Mouse (Mus musculus) embryo, embryonic 9.5 days (tissue): ENCODE data around the gene Ptpn5.

Experiments
- DNase-seq: peaks from one replicate; pipeline ENCODE4 v3.0.0-alpha.2; 2017; ENCODE audit errors: extremely low spot score

Gene Ptpn5

DNA sequence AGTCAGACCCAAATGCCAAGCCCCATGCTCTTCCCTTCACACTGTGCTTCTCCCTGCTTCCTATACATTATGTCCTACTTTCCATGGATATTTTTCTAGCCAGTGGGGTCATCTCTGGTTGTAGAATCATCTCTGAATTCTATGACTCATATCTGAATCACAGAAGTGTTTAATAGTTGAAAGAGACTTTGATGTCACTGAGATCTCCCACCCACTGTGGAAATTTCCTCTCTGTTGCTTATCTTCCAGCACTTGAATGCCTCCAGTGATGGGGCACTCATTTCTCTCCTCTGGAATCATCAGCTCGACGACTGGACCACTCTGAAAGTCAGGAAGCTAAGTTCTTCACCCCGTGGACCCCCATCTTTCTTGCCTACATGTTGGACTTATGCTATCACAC is 22.4 kb downstream of the Ptpn5 start:
- no peak for DNase-seq

DNA sequence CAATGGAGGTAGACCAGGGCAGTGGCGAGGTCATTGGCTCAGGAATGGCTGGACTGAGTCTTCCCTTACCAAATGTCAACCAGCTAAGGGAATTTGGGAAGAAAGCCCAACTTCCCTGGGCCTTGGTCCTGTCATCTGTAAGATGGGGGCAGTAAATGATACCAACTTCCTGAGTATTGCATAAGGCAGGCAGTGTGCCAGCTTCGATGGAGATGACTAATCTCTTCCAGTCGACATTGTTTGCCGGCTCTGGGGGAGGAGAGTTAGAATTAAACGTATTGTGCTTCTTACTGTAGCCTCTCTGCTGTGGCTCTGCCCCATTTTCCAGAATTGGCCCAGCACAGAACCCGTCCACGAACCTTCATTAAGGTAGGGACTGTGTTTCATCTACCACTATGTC is 23.0 kb downstream of the Ptpn5 start:
- DNase-seq, result no peak

DNA sequence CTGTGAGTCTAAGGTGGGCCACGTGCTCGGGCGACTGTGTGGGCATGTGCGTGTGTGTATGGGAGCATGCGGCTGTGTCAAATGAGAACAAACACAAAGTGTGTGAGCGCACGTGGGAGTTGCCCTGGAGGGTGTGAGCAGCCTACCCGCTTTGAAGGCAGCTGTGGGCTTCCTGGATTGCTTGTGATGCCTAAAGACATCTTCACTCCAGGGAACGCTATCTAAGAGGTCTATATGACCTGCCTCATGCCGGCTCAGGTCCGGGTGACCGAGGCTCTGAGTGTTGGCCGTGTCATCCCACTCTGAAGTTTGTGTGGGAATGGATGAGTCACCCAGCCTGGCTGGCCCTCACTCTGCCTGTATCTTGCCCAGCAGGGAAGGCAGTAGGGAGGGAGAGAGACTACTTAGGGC is 24.7 kb downstream of the Ptpn5 start:
- no peak for DNase-seq

GRCm38 (mm10) chr7:47106949-47107348 is 26.5 kb downstream of the Ptpn5 start:
- DNase-seq, result no peak

- DNase-seq, result no peak
These were observed 29.6 kb downstream of the Ptpn5 start for GRCm38 (mm10) chr7:47103671-47104414.

DNA sequence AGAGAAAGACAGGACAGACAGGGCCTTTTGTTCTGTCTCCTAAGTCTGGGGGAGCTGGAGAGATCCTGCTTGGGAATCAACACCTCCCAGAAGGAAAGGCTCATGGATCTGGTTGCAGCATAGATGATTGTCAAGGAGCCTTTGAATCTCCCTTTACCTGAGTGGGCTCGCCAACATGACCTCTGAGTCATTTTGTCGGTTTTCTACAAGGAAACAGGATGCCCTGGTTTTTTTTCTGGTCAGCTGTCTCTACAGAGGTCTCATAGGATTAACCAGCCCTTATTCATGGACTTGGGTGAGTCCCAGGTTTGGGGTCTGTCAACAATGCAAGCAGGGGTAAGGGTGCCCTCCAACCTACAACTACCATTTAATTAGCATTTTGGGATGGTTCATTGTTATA is 30.5 kb downstream of the Ptpn5 start:
- DNase-seq, result no peak

- DNase-seq, result no peak
These were observed 32.9 kb downstream of the Ptpn5 start for GRCm38 (mm10) chr7:47100615-47101014.

- no peak for DNase-seq
These were observed 34.2 kb downstream of the Ptpn5 start for GRCm38 (mm10) chr7:47099306-47099705.

DNA sequence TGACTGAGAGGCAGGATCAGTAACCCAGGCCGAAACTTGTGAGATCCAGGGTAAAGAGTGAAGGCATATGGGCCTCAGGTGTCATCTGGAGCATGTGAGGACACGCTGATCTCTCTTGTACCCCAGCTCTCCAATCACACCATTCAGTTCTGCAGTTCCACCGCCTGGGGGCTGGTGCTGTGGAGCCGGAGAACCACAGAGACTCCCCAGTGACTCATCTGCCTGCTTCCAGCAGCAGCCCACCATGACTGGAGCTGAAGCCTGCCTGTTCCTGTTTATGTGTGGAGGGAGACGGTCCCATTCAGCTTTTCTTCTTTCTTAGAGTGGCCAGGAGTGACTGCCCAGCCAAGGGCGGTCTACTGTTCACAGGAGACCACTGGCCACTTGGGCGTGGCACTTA is 35.4 kb downstream of the Ptpn5 start:
- no peak for DNase-seq

- DNase-seq, result no peak
These were observed 38.5 kb downstream of the Ptpn5 start for GRCm38 (mm10) chr7:47094969-47095368.

DNA sequence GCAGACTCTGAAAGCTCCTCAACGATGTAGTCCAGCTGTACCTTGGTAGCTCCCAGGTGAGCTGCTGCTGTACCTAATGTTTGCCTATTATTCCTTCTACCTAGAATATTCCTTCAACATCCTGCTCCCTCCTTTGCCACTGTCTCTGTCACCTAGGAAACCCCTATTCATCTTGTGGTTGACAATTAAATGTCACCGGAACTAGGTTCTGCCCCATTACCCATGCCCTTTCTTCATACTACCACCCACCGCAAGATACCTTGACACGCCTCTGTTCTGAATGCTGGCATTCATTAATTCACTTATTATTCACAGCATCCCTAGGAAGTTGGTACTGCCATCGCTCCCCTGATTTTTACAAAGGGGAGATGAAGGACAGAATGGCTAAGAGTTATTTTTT is 39.5 kb downstream of the Ptpn5 start:
- DNase-seq, result no peak

- no peak for DNase-seq
These were observed 48.4 kb downstream of the Ptpn5 start for GRCm38 (mm10) chr7:47085075-47085474.

GRCm38 (mm10) chr7:47081277-47081676 is 52.2 kb downstream of the Ptpn5 start:
- peak; percentile 52 for DNase-seq

DNA sequence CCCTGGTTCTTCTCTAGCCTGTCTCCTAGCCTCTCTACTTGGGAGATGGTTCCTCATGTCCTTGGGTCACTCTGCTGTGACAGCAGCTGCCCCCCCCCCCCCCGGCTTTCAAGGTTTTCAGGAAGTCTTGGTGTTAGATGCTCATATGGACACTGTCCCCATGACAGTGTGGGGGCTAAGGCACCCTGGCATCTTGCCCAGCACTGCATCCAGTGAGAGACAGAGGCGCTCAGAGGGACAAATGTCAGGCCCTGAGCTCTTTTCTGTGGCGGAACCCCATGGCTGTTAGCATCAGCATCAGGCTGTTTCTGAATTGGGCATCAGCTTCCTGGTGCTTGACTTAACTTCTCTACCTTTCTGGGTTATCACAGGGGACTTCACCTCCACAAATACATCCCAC is 52.6 kb downstream of the Ptpn5 start:
- no peak for DNase-seq

DNA sequence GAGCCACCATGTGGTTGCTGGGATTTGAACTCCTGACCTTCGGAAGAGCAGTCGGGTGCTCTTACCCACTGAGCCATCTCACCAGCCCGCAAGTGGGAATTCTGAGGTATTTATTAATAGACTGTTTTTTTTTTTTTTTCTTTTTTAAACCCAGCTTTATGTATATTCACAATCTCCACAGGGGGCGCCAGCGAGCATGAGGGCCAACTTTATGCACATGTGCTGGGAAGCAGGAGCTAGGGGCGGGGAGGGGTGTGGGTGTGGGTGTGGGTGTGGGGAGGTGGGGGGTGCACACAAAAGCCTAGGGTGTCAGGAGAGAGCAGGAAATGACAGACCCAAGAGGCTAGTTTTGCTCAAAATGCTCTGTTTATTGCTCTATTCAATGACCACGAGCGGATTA is 56.0 kb downstream of the Ptpn5 start:
- peak; percentile 8 for DNase-seq

DNA sequence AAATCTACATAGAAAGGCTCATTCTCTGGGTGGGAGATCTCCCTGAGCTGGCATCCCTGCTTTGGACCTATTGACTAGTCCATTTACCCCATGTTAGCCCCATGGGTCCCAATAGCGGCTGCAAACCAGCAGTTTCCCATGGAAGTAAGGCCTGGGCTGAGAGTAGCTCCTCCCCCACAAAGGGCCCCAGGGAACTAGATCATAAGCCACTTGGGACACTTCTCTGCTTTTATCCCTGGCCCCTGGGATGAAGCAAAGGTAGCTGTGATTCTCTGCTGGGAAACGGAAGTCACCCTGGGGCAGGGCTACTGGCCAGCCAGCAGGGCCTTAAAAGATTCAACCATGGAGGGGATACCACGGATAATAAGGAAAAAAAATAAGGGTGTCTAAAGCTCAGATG is 56.8 kb downstream of the Ptpn5 start:
- no peak for DNase-seq

GRCm38 (mm10) chr7:47076193-47076592 is 57.3 kb downstream of the Ptpn5 start:
- no peak for DNase-seq

DNA sequence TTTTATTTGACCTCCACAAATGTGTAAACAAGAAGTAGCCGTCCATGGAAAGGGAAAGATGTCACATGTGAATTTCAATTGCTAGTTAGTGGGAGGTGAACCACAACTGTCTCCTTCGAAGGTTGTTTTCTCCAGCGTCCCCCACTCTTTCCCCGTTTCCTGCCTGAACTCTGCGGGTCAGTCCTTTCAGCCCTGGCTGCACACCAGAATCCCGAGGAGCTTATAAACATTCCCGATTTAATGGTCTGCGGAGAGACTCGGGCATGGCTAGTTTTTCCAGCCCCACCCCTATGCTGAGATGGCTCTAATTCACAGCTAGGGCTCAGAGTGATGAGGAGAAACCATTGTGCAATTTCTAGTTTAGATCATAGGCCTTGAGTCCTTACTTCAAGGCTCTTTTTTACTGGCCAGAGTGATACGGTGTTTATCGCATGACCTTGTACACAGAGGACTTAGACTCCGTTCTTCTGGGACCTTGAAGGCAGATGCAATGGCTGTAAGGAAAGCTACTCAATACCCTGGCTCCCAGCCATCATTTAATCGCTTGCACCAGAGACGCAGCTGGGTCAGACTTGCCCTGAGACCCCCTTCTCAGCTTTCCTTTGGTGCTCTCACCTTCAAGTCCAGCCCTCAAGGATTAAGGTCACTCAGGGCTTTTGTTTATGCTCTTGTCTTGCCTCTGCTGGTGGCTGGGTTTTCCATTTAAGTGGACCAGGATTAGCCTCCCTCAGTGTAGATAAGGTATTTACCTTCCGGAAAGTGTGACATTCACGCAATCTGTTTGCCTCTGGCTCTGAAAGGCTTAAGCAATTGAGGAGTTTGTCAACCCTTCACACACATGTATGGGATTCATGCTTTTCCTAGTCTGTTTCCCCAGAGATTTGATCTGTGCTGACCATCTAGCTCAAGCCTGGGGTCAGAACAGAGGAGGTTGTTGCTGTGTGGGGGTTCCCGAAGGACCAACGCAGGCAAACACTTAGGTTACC is 59.7 kb downstream of the Ptpn5 start:
- DNase-seq, result no peak

GRCm38 (mm10) chr7:47072551-47072950 is 60.9 kb downstream of the Ptpn5 start:
- DNase-seq, result no peak

- peak; percentile 12 for DNase-seq
These were observed 65.6 kb downstream of the Ptpn5 start for GRCm38 (mm10) chr7:47067879-47068278.

DNA sequence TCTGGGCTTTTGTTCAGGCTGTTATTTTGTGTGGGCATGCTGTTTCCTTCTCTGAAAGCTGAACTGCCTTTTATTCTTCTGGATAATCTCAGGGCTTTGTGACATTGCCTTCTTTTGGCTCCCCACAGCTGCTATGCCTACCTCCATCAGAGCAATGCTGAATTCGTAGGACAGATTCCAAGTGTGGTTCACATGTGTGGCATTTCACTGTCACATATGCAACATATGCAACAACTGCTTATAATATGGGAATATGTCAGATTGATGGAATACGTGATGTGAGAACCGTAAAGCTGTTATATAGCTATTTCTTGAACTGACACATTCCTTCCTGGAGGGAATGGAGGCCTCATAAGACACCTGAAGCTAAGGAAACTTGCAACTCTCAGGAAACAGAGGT is 66.5 kb downstream of the Ptpn5 start:
- DNase-seq, result no peak

GRCm38 (mm10) chr7:47061560-47061959 is 71.9 kb downstream of the Ptpn5 start:
- no peak for DNase-seq

- no peak for DNase-seq
These were observed 74.1 kb downstream of the Ptpn5 start for GRCm38 (mm10) chr7:47059339-47059738.
